Mouse (Mus musculus) E14TG2a.4 (cell line): Measurements from ENCODE around the gene Alox15.
A peak's percentile ranks its signal among the peaks of the same experiment; 100 is the strongest.
"Not testable (repeated sequence)": the region's sequence is repeated elsewhere in the genome, so short reads cannot be mapped to it uniquely, and the experiment has no call there.

Experiments used
- H3K27me3 ChIP-seq: 2 replicates; pipeline ENCODE4 v1.6.1; 2014; ENCODE audit warnings: low read length, control low read depth; ENCODE audit not compliant: insufficient read depth
- H3K36me3 ChIP-seq: 2 replicates; pipeline ENCODE4 v1.6.1; 2014; ENCODE audit warnings: low read length, control low read depth; ENCODE audit not compliant: insufficient read depth
- H3K4me1 ChIP-seq: replicated peaks from 2 replicates; pipeline ENCODE4 v1.6.1; 2014; ENCODE audit warnings: low read depth, low read length, control low read depth
- H3K4me3 ChIP-seq: replicated peaks from 2 replicates; pipeline ENCODE4 v1.5.1; 2014; ENCODE audit warnings: mild to moderate bottlenecking, low read length
- H3K9me3 ChIP-seq: 2 replicates; pipeline ENCODE4 v1.6.1; 2014; ENCODE audit warnings: low read length, control low read depth
- CTCF ChIP-seq: conservative IDR thresholded peaks from 2 replicates; pipeline ENCODE4 v1.5.1; 2014; ENCODE audit warnings: low read length
- NANOG ChIP-seq: IDR thresholded peaks from 2 replicates; pipeline ENCODE4 v1.6.1; 2014; ENCODE audit warnings: borderline replicate concordance, low read length, mixed read lengths
- POU5F1 ChIP-seq: IDR thresholded peaks from 2 replicates; pipeline ENCODE4 v1.6.1; 2014; ENCODE audit warnings: low read length, borderline replicate concordance

Gene Alox15

GRCm38 (mm10) chr11:70372849-70373557 lies 21.2 kb upstream of the Alox15 start:
- TF ChIP-seq CTCF (no peak), NANOG (no peak), POU5F1 (no peak)
- Histone ChIP-seq H3K4me1 (no peaks in the 10 kb centered on the region), H3K27me3 (peaks cover 22% of the 10 kb centered on the region; the same call in 1 of the 2 replicates), H3K36me3 (no peaks in the 10 kb centered on the region), H3K4me3 (no peak overlapping the region), H3K9me3 (peaks cover 13% of the 10 kb centered on the region)

GRCm38 (mm10) chr11:70372396-70372795 lies 20.6 kb upstream of the Alox15 start:
- H3K9me3 ChIP-seq: peaks cover 19% of the 10 kb centered on the region
- H3K36me3 ChIP-seq: no peaks in the 10 kb centered on the region
- TF ChIP-seq POU5F1: no peak
- no peak for TF ChIP-seq NANOG
- TF ChIP-seq CTCF: no peak
- H3K4me3 ChIP-seq: no peak overlapping the region
- peaks cover 21% of the 10 kb centered on the region; the same call in 1 of the 2 replicates for H3K27me3 ChIP-seq
- H3K4me1 ChIP-seq: no peaks in the 10 kb centered on the region

- not testable (repeated sequence) for H3K27me3 ChIP-seq, H3K36me3 ChIP-seq, H3K4me3 ChIP-seq, H3K4me1 ChIP-seq
- H3K9me3 ChIP-seq: peaks cover 46% of the 10 kb centered on the region
Observed at GRCm38 (mm10) chr11:70368626-70369025, 16.8 kb upstream of the Alox15 start.

GRCm38 (mm10) chr11:70367701-70368100 lies 15.9 kb upstream of the Alox15 start:
- not testable (repeated sequence) for H3K4me3 ChIP-seq, H3K36me3 ChIP-seq, H3K27me3 ChIP-seq, H3K4me1 ChIP-seq
- peaks cover 53% of the 10 kb centered on the region for H3K9me3 ChIP-seq

GRCm38 (mm10) chr11:70348630-70349029 lies 3.2 kb downstream of the Alox15 start:
- Histone ChIP-seq H3K27me3 (peaks cover 95% of the 10 kb centered on the region), H3K4me3 (no peak overlapping the region), H3K4me1 (peaks cover 43% of the 10 kb centered on the region), H3K9me3 (no peaks in the 10 kb centered on the region), H3K36me3 (no peaks in the 10 kb centered on the region)
- TF ChIP-seq POU5F1 (no peak), CTCF (no peak), NANOG (no peak)

GRCm38 (mm10) chr11:70347861-70348260 lies 4.0 kb downstream of the Alox15 start:
- Histone ChIP-seq H3K9me3 (no peaks in the 10 kb centered on the region), H3K4me1 (peaks cover 38% of the 10 kb centered on the region), H3K27me3 (peaks cover 94% of the 10 kb centered on the region), H3K36me3 (no peaks in the 10 kb centered on the region), H3K4me3 (no peak overlapping the region)
- TF ChIP-seq POU5F1 (no peak), CTCF (no peak), NANOG (no peak)

GRCm38 (mm10) chr11:70345546-70345945 lies 6.3 kb downstream of the Alox15 start:
- Histone ChIP-seq H3K36me3 (no peaks in the 10 kb centered on the region), H3K4me3 (no peak overlapping the region), H3K4me1 (peaks cover 18% of the 10 kb centered on the region), H3K27me3 (peaks cover 77% of the 10 kb centered on the region), H3K9me3 (no peaks in the 10 kb centered on the region)
- TF ChIP-seq CTCF (no peak), POU5F1 (no peak), NANOG (no peak)

GRCm38 (mm10) chr11:70345061-70345460 lies 6.8 kb downstream of the Alox15 start:
- H3K36me3 ChIP-seq: no peaks in the 10 kb centered on the region
- H3K4me1 ChIP-seq: peaks cover 16% of the 10 kb centered on the region
- H3K4me3 ChIP-seq: no peak overlapping the region
- no peaks in the 10 kb centered on the region for H3K9me3 ChIP-seq
- peaks cover 73% of the 10 kb centered on the region for H3K27me3 ChIP-seq
- TF ChIP-seq CTCF: no peak
- no peak for TF ChIP-seq NANOG
- TF ChIP-seq POU5F1: no peak

- peaks cover 13% of the 10 kb centered on the region for H3K4me1 ChIP-seq
- peak overlapping the region; percentile 46 for H3K4me3 ChIP-seq
- no peaks in the 10 kb centered on the region for H3K36me3 ChIP-seq
- H3K27me3 ChIP-seq: peaks cover 23% of the 10 kb centered on the region
- TF ChIP-seq CTCF: peak; percentile 74
- TF ChIP-seq POU5F1: no peak
- H3K9me3 ChIP-seq: no peaks in the 10 kb centered on the region
Observed at GRCm38 (mm10) chr11:70339481-70339880, 12.3 kb downstream of the Alox15 start.
